Mouse (Mus musculus) midbrain, embryonic 16.5 days (tissue): ENCODE results near the gene Ndufs1. TPM values are rescaled to one million over a fixed set of nuclear protein-coding genes. Genes with fewer than 3 reads are reported as not detected.

Experiments
- ATAC-seq: fragments of 200-750 bp; cut with Nextera tagmentation; 2 replicates; pipeline ENCODE4 v1.8.0; 2017; ENCODE audit warnings: moderate TSS enrichment
- H3K27ac ChIP-seq: fragments of 300-500 bp; sonication (generic); 2 replicates; pipeline ENCODE4 v1.5.1; 2014; ENCODE audit warnings: mild to moderate bottlenecking, low read length, mixed read lengths
- H3K27me3 ChIP-seq: fragments of 300-500 bp; sonication (generic); 2 replicates; pipeline ENCODE4 v1.6.1; 2014; ENCODE audit warnings: low read depth, low read length, mixed read lengths; ENCODE audit not compliant: control insufficient read depth, insufficient read depth
- H3K36me3 ChIP-seq: fragments of 300-500 bp; sonication (generic); 2 replicates; pipeline ENCODE4 v1.6.1; 2014; ENCODE audit warnings: mild to moderate bottlenecking, low read length, moderate library complexity, mixed read lengths; ENCODE audit not compliant: control insufficient read depth, insufficient read depth
- H3K4me1 ChIP-seq: fragments of 300-500 bp; sonication (generic); 2 replicates; pipeline ENCODE4 v1.6.1; 2014; ENCODE audit warnings: mild to moderate bottlenecking, low read length, mixed read lengths; ENCODE audit not compliant: control insufficient read depth, insufficient read depth
- H3K4me2 ChIP-seq: fragments of 300-500 bp; sonication (generic); 2 replicates; pipeline ENCODE4 v1.6.1; 2014; ENCODE audit warnings: mild to moderate bottlenecking, low read length, mixed read lengths
- H3K4me3 ChIP-seq: fragments of 300-500 bp; sonication (generic); 2 replicates; pipeline ENCODE4 v1.5.1; 2014; ENCODE audit warnings: low read depth, mild to moderate bottlenecking, low read length, moderate library complexity, mixed read lengths
- H3K9ac ChIP-seq: fragments of 300-500 bp; sonication (generic); 2 replicates; pipeline ENCODE4 v1.6.1; 2014; ENCODE audit warnings: low read depth, low read length, mixed read lengths
- H3K9me3 ChIP-seq: fragments of 300-500 bp; sonication (generic); replicated peaks from 2 replicates; pipeline ENCODE4 v1.6.1; 2014; ENCODE audit warnings: mild to moderate bottlenecking, low read length, mixed read lengths; ENCODE audit not compliant: control insufficient read depth, poor library complexity, severe bottlenecking
- WGBS: fragments of 180-500 bp; shearing (Covaris S2); extraction: QIAGEN DNeasy Blood & Tissue Kit; methylation state at CpG from one replicate; pipeline ENCODE4 v1.1.7; 2014; 5-methylcytosine and 5-hydroxymethylcytosine counted together
- polyA plus RNA-seq: library from polyadenylated mRNA; unstranded; fragments of >200 nt; fragmentation: Nextera tagmentation; extraction: Ambion mirVana; gene quantifications from 2 replicates; pipeline ENCODE4 v1.2.1, GENCODE M21; 2015

Ndufs1 gene
- polyA plus RNA-seq = 137 and 143 TPM in 2 replicates

DNA sequence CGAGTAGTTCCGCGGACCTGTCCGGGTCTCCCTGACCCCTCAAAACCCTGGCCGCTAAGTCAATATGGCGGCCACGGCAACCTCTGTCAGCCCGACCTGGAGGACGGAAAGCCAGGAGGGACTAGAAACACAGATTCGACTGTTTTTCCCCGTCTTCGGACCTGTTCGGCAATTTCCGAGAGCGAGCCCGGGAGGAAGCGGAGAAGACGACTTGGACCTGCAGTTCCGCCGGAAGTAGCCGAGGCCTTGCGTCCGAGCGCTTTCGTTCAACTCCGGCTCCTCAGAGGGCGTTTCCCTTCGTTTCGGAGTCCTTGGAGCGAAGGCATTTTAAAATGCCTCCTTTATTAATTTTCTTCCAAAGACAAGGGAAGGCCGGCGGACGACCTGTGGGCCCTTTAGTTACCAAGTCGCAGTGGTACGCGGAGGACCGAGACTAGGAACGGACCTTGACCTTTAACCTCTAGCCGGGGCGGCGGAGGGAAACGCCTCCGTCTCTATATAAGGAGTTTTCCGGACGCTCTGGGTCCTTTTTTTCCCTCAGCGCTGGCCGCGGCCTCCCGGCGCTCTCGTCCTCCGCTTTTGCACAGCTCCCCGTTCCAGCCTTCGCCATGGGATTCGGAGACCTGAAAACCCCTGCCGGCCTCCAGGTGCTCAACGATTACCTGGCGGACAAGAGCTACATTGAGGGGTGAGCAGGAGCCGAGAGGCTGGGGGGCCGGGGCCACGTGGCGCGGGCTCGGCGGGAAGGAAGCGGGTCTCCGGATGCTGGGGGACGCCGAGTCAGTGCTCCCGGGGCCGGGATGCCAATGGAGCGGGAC, at the start of gene Ndufs1, which contains the start of gene Eef1b2:
TSS of gene Ndufs1 (minus strand) at position 230 of the 818 bp plus-strand sequence.
TSS of gene Eef1b2 (plus strand) at position 222 of the 818 bp plus-strand sequence.
- peak within 1 kb of the TSS; percentile 93 for H3K4me2 ChIP-seq
- H3K9me3 ChIP-seq = no peaks in the 10 kb centered on the region
- peak within 1 kb of the TSS; percentile 98 for H3K9ac ChIP-seq
- peak within 1 kb of the TSS; percentile 94 for H3K27ac ChIP-seq
- H3K36me3 ChIP-seq = peaks cover 3% of the 10 kb centered on the region; the same call in 1 of the 2 replicates
- no peaks in the 10 kb centered on the region for H3K27me3 ChIP-seq
- whole genome bisulfite sequencing = under 1% methylated on average over 72 of the region's 72 CpGs
- peaks cover 31% of the 10 kb centered on the region for H3K4me1 ChIP-seq
- H3K4me3 ChIP-seq = peak within 1 kb of the TSS; percentile 98
- peak; percentile 91 for ATAC-seq

DNA sequence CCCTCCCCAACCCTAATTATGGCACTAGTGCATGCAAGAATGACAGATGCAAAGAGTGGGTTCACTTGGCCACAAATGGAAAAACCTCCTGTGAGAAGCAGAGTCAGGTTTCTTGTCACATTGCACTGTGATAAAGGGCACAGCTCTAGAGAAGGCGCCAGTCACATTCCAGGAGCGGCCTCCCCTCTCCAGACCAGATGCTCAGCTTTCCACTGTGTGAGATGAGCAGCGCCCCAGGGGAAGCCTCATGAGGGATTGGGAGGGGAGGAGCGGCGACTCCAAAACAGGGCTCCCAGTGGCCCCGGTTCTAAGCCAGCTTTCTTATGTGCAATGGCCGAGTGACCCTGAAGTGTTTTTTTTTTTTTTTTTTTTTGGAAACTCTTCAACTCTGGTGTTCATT, 49.3 kb upstream of the Ndufs1 start:
- no peaks in the 10 kb centered on the region for H3K27me3 ChIP-seq
- H3K36me3 ChIP-seq = no peaks in the 10 kb centered on the region
- no peak for ATAC-seq
- 10% methylated on average over 7 of the region's 7 CpGs for WGBS
- H3K4me2 ChIP-seq = no peak overlapping the region
- no peak overlapping the region for H3K27ac ChIP-seq
- H3K4me3 ChIP-seq = no peak overlapping the region
- no peak overlapping the region for H3K9ac ChIP-seq
- H3K9me3 ChIP-seq = no peaks in the 10 kb centered on the region
- H3K4me1 ChIP-seq = no peaks in the 10 kb centered on the region

DNA sequence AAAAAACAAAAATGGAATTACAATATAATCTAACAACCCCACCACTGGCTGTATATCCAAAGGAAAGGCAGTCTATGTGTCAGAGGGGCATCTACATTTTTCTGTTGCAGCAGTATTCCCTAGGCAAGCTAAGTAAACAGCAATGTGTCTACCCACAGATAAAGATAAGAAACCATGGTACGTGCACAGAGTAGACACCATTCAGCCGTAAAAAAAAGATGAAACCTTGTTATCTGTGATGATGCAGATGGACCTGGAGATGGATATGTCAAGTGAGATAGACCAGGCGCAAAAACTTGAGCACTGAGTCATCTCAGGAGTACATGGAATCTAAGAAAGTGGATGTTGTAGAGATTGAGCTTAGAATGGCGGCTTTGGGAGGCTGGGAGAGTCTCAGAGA, 48.4 kb upstream of the Ndufs1 start:
- Histone ChIP-seq H3K4me1 (no peaks in the 10 kb centered on the region), H3K27me3 (no peaks in the 10 kb centered on the region), H3K36me3 (no peaks in the 10 kb centered on the region), H3K9me3 (no peaks in the 10 kb centered on the region), H3K4me3 (no peak overlapping the region), H3K27ac (no peak overlapping the region), H3K4me2 (no peak overlapping the region), H3K9ac (no peak overlapping the region)
- ATAC-seq = no peak
- 88% methylated on average over 4 of the region's 4 CpGs for WGBS

DNA sequence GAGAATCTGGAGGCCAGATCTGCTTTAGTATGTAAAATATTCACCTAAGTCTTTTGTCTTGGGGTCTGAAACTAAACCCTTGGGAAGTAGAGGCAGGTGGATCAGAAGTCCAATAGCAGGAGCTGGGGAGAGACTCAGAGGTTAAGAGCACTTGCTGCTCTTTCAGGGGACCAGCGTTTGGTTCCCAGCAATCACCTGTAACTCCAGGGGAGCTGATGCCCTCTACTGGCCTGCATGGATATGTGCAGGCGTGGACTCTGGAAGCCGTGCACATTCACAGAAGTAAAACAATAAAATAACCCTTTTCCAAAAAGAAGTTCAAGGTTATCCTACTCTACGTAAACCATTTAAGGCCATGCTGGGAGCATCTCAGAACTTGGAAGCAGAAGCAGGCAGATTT, 42.6 kb upstream of the Ndufs1 start:
- Histone ChIP-seq H3K27ac (no peak overlapping the region), H3K9ac (no peak overlapping the region), H3K4me1 (peaks cover 7% of the 10 kb centered on the region), H3K27me3 (no peaks in the 10 kb centered on the region), H3K4me2 (no peak overlapping the region), H3K36me3 (no peaks in the 10 kb centered on the region), H3K9me3 (no peaks in the 10 kb centered on the region), H3K4me3 (no peak overlapping the region)
- ATAC-seq = no peak
- 97% methylated on average over 4 of the region's 4 CpGs for WGBS

DNA sequence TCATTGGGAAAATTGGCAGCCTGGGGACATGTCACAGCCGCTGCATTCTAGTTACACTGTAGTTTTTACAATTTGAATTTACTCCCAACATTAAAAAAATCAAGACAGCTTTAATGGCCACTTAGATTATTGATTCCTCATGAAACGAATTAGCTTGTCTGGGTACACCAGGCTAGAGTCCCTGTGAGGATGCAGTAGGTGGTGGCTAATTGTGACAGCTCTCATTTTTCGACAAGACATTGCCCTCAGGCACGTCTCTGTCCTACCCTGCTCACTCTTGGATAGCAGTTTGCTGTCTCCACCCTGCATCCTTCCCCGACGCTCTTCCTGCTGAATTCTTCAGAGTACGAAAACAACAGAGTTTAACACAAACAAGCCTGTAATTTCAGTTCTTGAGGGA, 38.0 kb upstream of the Ndufs1 start:
- WGBS = 45% methylated on average over 7 of the region's 7 CpGs
- H3K4me1 ChIP-seq = peaks cover 16% of the 10 kb centered on the region
- 0 out of 2 replicates have a peak, but pooled peaks have one; percentile 11 for ATAC-seq
- H3K9ac ChIP-seq = no peak overlapping the region
- peak overlapping the region; percentile 63; the same call in 1 of the 2 replicates for H3K27ac ChIP-seq
- no peaks in the 10 kb centered on the region for H3K27me3 ChIP-seq
- H3K9me3 ChIP-seq = no peaks in the 10 kb centered on the region
- no peak overlapping the region for H3K4me2 ChIP-seq
- no peak overlapping the region for H3K4me3 ChIP-seq
- no peaks in the 10 kb centered on the region for H3K36me3 ChIP-seq

DNA sequence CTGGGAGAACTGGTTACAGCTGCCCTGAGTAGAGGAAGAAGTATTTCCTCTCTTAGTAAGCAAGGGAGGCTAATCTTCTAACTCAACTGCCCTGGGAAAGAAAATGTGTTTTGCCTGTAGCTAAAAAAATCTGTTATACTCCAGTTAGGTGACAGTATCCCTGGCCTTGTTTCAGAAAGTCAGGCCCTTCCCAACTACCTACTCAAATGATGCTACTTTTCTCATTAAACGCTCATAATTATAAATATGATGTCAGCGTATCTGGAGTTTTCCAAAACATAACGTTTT, 37.6 kb upstream of the Ndufs1 start, which contains the start of gene Gpr1:
TSS of gene Gpr1 (minus strand) at position 273 of the 288 bp plus-strand sequence.
- peak within 1 kb of the TSS; percentile 25 for H3K4me3 ChIP-seq
- peak within 1 kb of the TSS; percentile 63 for H3K27ac ChIP-seq
- H3K27me3 ChIP-seq = no peaks in the 10 kb centered on the region
- H3K9ac ChIP-seq = peak within 1 kb of the TSS; percentile 32
- no peaks in the 10 kb centered on the region for H3K9me3 ChIP-seq
- ATAC-seq = no peak
- no peaks in the 10 kb centered on the region for H3K36me3 ChIP-seq
- peaks cover 16% of the 10 kb centered on the region for H3K4me1 ChIP-seq
- H3K4me2 ChIP-seq = peak within 1 kb of the TSS; percentile 45
- WGBS = 36% methylated on average over 3 of the region's 3 CpGs

DNA sequence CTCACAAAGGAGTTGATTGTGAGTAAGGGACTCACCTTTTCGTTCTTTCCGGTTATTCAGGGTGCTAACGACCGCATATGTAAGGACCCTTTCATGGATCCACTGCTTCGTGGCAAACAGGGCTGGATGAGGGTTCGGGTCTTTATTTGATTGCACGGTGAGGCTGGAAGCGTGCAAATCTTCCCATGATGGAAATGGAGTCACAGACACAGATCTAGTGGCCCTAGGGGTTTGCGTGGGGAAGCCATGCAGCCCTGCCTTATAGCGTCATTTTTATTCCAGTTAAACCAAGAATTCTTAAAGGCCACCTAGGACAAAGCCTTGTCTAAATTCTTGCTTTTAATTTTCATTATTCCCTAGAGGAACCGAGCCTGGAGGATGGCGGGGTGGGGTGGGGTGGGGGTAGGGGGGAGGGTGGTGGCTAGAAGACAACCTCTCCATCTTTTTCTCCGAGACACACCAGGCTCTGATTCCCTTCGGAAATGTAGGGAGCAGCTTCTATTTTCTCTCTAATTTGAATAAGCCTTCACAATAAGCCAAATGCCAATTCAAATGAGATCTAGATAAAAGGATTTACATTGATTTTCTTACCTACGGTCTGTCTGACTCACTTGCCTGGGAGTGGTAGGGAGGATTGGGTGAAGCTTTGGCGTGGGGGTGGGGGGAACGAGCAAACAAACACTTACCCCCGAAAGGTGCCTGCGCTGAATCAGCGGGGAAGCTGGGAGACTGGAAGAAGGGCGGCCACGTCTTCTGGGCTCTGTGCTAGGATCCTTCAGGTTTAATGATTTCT, 37.0 kb upstream of the Ndufs1 start:
- peak overlapping the region; percentile 32 for H3K9ac ChIP-seq
- peak overlapping the region; percentile 25 for H3K4me3 ChIP-seq

DNA sequence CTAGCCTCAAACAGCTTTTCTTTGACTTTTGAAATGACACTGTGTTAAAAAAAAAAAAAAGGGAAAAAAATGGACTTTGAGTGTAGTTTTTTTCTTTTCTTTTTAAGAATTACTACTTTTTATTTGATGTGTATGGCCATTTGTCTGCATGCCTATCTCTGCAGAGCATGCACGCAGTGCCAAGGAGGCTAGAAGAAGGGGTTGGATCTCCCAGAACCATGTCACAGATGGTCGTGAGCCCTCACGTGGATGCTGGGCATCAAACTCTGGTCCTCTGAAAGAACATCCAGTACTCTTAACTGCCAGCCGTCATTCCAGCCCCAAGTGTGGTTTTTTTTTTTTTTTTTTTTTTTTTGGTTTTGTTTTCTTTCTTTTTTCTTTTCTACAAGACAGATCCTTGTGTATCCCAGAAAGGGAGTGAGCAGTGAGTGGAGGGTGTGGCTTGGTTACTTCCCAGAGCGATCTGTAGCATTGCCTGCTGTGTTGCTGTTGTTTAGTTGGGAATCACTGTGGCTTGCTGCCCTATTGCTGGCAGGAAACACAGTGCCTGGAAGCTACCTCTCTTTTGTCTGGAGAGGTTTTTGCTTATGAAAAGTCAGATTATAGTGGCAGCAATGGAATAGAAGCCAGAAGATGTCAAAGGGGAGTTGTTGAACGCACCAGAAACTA, 33.4 kb upstream of the Ndufs1 start:
- ATAC-seq = no peak
- no peaks in the 10 kb centered on the region for H3K36me3 ChIP-seq
- H3K9me3 ChIP-seq = no peaks in the 10 kb centered on the region
- no peak overlapping the region for H3K9ac ChIP-seq
- H3K4me2 ChIP-seq = no peak overlapping the region
- no peaks in the 10 kb centered on the region for H3K27me3 ChIP-seq
- peaks cover 16% of the 10 kb centered on the region for H3K4me1 ChIP-seq
- 17% methylated on average over 6 of the region's 6 CpGs for WGBS
- no peak overlapping the region for H3K27ac ChIP-seq
- no peak overlapping the region for H3K4me3 ChIP-seq

More for the DNA sequence above, 37.0 kb upstream of the Ndufs1 start:
- H3K4me2 ChIP-seq = peak overlapping the region; percentile 45
- peaks cover 16% of the 10 kb centered on the region for H3K4me1 ChIP-seq
- no peaks in the 10 kb centered on the region for H3K9me3 ChIP-seq
- ATAC-seq = peak; percentile 70
- no peaks in the 10 kb centered on the region for H3K36me3 ChIP-seq
- H3K27ac ChIP-seq = peak overlapping the region; percentile 63
- no peaks in the 10 kb centered on the region for H3K27me3 ChIP-seq
- 10% methylated on average over 22 of the region's 22 CpGs for WGBS
